Mouse (Mus musculus): ENCODE measurements around the gene Ugt1a9. TPM values are rescaled to one million over a fixed set of nuclear protein-coding genes. Genes with fewer than 3 reads are reported as not detected.

Gene Ugt1a9
- total and polyA plus RNA-seq, 3 experiments = not detected

DNA sequence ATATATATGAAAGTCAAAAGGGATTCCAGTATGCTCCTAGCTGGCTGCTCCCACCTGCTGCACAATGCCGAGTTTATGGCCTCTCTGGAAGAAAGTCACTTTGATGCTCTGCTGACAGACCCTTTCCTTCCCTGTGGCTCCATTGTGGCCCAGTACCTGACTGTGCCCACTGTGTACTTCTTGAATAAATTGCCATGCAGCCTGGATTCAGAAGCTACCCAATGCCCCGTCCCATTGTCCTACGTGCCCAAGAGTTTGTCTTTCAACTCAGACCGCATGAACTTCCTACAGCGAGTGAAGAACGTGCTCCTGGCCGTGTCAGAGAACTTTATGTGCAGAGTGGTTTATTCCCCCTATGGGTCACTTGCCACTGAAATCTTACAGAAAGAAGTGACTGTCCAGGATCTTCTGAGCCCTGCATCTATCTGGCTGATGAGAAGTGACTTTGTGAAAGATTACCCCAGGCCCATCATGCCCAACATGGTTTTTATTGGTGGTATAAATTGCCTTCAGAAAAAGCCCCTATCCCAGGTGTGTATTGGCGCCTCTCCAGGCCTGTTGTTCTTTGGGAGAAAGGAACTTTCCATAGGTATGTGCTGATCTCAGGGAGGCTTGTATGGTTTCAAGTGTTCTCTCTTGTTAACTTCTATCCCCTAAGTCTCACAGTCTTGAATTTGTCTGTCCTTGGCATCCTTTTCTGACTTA is 141.9 kb downstream of the Ugt1a9 start:
- Histone ChIP-seq H3K79me2 (replicated peaks; ENCODE audit: control insufficient read depth, extremely low read depth, insufficient read depth, poor library complexity, severe bottlenecking) (no peaks in the 10 kb centered on the region), H3K9ac (ENCODE audit: insufficient read depth, low read depth) (no peak overlapping the region), H3K4me2 (ENCODE audit: insufficient read depth, low read depth, poor library complexity, severe bottlenecking) (no peak overlapping the region), H3K36me3 (replicated peaks in 1 of 2; ENCODE audit: control insufficient read depth in 1 of 2, insufficient read depth in 1 of 2, low read length in 1 of 2) (no peaks in the 10 kb centered on the region), H3K4me1 (ENCODE audit: control insufficient read depth in 1 of 2, insufficient read depth in 2 of 2) (no peaks in the 10 kb centered on the region), H3K9me3 (replicated peaks; ENCODE audit: low read length) (peaks cover 57% of the 10 kb centered on the region), H3K27me3 (replicated peaks) (no peaks in the 10 kb centered on the region), H3K4me3 (replicated peaks in 1 of 3; ENCODE audit: low read depth in 2 of 3, low read length in 2 of 3, poor library complexity in 1 of 3) (no peak overlapping the region), H3K27ac (ENCODE audit: insufficient read depth, low read depth) (no peak overlapping the region)
- TF ChIP-seq USF2 (conservative IDR thresholded peaks at IDR 0.05; ENCODE audit: low read depth, low read length) (no peak), TCF12 (IDR thresholded peaks at IDR 0.05; ENCODE audit: low read depth, low read length) (no peak), ETS1 (conservative IDR thresholded peaks at IDR 0.05; ENCODE audit: low read depth, low read length) (no peak), IRF4 (IDR thresholded peaks at IDR 0.05; ENCODE audit: low read depth, low read length) (no peak), EP300 (IDR thresholded peaks at IDR 0.05; ENCODE audit: low read length) (no peak), USF1 (IDR thresholded peaks at IDR 0.05; ENCODE audit: low read depth, low read length) (no peak), ZMIZ1 (IDR thresholded peaks at IDR 0.05; ENCODE audit: low read depth, low read length) (no peak), NELFE (IDR thresholded peaks at IDR 0.05; ENCODE audit: low read depth, low read length) (no peak), ELF1 (IDR thresholded peaks at IDR 0.05; ENCODE audit: low read depth, low read length) (no peak), MYC (IDR thresholded peaks at IDR 0.05; ENCODE audit: low read depth, low read length) (no peak), RAD21 (IDR thresholded peaks at IDR 0.05; ENCODE audit: low read depth, low read length) (no peak), JUND (conservative IDR thresholded peaks at IDR 0.05; ENCODE audit: low read depth, low read length) (no peak), MXI1 (IDR thresholded peaks at IDR 0.05; ENCODE audit: low read depth, low read length) (no peak)
- in situ Hi-C loops (cut with MboI; ENCODE audit: low pct_ligation_motif_present, low pct_unique_long_range_greater_than_20kb, low sequenced_read_pairs) (no loop called here), dilution Hi-C loops (cut with MboI; ENCODE audit: extremely low pct_ligation_motif_present, extremely low pct_unique_long_range_greater_than_20kb, low sequenced_read_pairs) (no loop called here)
- DNase-seq (ENCODE audit: extremely low read depth) = no peak

- dilution Hi-C loops (cut with MboI; ENCODE audit: extremely low pct_ligation_motif_present, extremely low pct_unique_long_range_greater_than_20kb, low sequenced_read_pairs) = no loop called here
- H3K9me3 ChIP-seq (replicated peaks; ENCODE audit: low read length) = peaks cover 61% of the 10 kb centered on the region
Measured at GRCm38 (mm10) chr1:88213061-88213460, 142.5 kb downstream of the Ugt1a9 start.

More at GRCm38 (mm10) chr1:88213061-88213460, 142.5 kb downstream of the Ugt1a9 start:
- H3K4me2 ChIP-seq (ENCODE audit: insufficient read depth, low read depth, poor library complexity, severe bottlenecking) = no peak overlapping the region
- in situ Hi-C loops (cut with MboI; ENCODE audit: low pct_ligation_motif_present, low pct_unique_long_range_greater_than_20kb, low sequenced_read_pairs) = no loop called here
- no peaks in the 10 kb centered on the region for H3K36me3 ChIP-seq (replicated peaks in 1 of 2; ENCODE audit: control insufficient read depth in 1 of 2, insufficient read depth in 1 of 2, low read length in 1 of 2)
- no peak overlapping the region for H3K27ac ChIP-seq (ENCODE audit: insufficient read depth, low read depth)
- H3K9ac ChIP-seq (ENCODE audit: insufficient read depth, low read depth) = no peak overlapping the region
- no peak overlapping the region for H3K4me3 ChIP-seq (replicated peaks in 1 of 3; ENCODE audit: low read depth in 2 of 3, low read length in 2 of 3, poor library complexity in 1 of 3)
- DNase-seq (ENCODE audit: extremely low read depth) = no peak
- no peaks in the 10 kb centered on the region for H3K4me1 ChIP-seq (ENCODE audit: control insufficient read depth in 1 of 2, insufficient read depth in 2 of 2)
- no peaks in the 10 kb centered on the region for H3K27me3 ChIP-seq (replicated peaks)
- no peaks in the 10 kb centered on the region for H3K79me2 ChIP-seq (replicated peaks; ENCODE audit: control insufficient read depth, extremely low read depth, insufficient read depth, poor library complexity, severe bottlenecking)
- TF ChIP-seq UBTF (IDR thresholded peaks at IDR 0.05; ENCODE audit: low read depth, low read length) (no peak), MAX (IDR thresholded peaks at IDR 0.05; ENCODE audit: low read length) (no peak)

All from CH12.LX (cell line).